Mouse (Mus musculus) lung, postnatal 25 days (tissue): ENCODE data around the gene Zim1.

Experiments used
- DNase-seq: peaks from one replicate; pipeline ENCODE4 v3.0.0; 2022; ENCODE audit warnings: low spot score

The Zim1 gene

GRCm38 (mm10) chr7:6696241-6697045 is at the start of gene Zim1:
Zim1 (minus strand) TSS chr7:6696450.
- peak; percentile 77 for DNase-seq

- no peak for DNase-seq
Observed at GRCm38 (mm10) chr7:6744281-6744904, 48.1 kb upstream of the Zim1 start.

GRCm38 (mm10) chr7:6736060-6736459 is 39.8 kb upstream of the Zim1 start:
- DNase-seq, result no peak

GRCm38 (mm10) chr7:6731930-6732329 is 35.7 kb upstream of the Zim1 start:
- DNase-seq, result no peak

GRCm38 (mm10) chr7:6731373-6731772 is 35.1 kb upstream of the Zim1 start:
- no peak for DNase-seq

GRCm38 (mm10) chr7:6730801-6731200 is 34.6 kb upstream of the Zim1 start:
- no peak for DNase-seq

GRCm38 (mm10) chr7:6730241-6730640 is 34.0 kb upstream of the Zim1 start, which contains the start of the genes Peg3 and Usp29:
Peg3 (minus strand) TSS chr7:6730431.
Usp29 (plus strand) TSS chr7:6730578.
- DNase-seq, result peak; percentile 71

- peak; percentile 95 for DNase-seq
Observed at GRCm38 (mm10) chr7:6729061-6729817, 33.0 kb upstream of the Zim1 start.

GRCm38 (mm10) chr7:6728263-6728931 is 32.1 kb upstream of the Zim1 start:
- DNase-seq, result peak; percentile 94

GRCm38 (mm10) chr7:6727351-6728121 is 31.3 kb upstream of the Zim1 start:
- DNase-seq, result peak; percentile 86

GRCm38 (mm10) chr7:6709396-6709795 is 13.1 kb upstream of the Zim1 start:
- no peak for DNase-seq

GRCm38 (mm10) chr7:6708451-6709180 is 12.4 kb upstream of the Zim1 start:
- no peak for DNase-seq

GRCm38 (mm10) chr7:6707416-6708015 is 11.3 kb upstream of the Zim1 start:
- no peak for DNase-seq

GRCm38 (mm10) chr7:6699230-6699629 is 3.0 kb upstream of the Zim1 start:
- DNase-seq, result peak; percentile 7

GRCm38 (mm10) chr7:6685511-6685910 is 10.7 kb downstream of the Zim1 start:
- DNase-seq, result no peak

GRCm38 (mm10) chr7:6666726-6667125 is 29.5 kb downstream of the Zim1 start:
- no peak for DNase-seq

- DNase-seq, result no peak
Observed at GRCm38 (mm10) chr7:6663430-6663829, 32.8 kb downstream of the Zim1 start.

GRCm38 (mm10) chr7:6659605-6660004 is 36.6 kb downstream of the Zim1 start:
- peak; percentile 7 for DNase-seq

GRCm38 (mm10) chr7:6658606-6659005 is 37.6 kb downstream of the Zim1 start:
- DNase-seq, result no peak

- DNase-seq, result no peak
Observed at GRCm38 (mm10) chr7:6652151-6652550, 44.1 kb downstream of the Zim1 start.
